8 mouse cellular contexts compared by ENCODE assay signal in genomic region chr17:27361362-27361761, GRCm38 (mm10).
DNase-seq lines count a peak whose midpoint lies in the region; ATAC-seq and TF ChIP-seq lines count a peak whose summit lies in the region.

No protein-coding gene starts in this region.

- H3K4me3 ChIP-seq in thymus, adult 2 months (ENCODE audit: control insufficient read depth, insufficient read depth, low read length): no peak overlapping the region

- TF ChIP-seq CTCF in thymus, adult 2 months (IDR thresholded peaks at IDR 0.05; ENCODE audit: borderline replicate concordance, control insufficient read depth, extremely low read depth, insufficient read depth, low read length, poor library complexity): no peak

- DNase-seq in heart, adult 9 months (ENCODE audit: low spot score in 2 of 2): peak; percentile 18 to 56
- no peak for DNase-seq in heart, postnatal 14 days
- DNase-seq in thymus, adult 2 months: peak; percentile 15
- DNase-seq in thymus, postnatal 36 days: no peak
- DNase-seq in heart, postnatal 10 days: peak; percentile 41 to 43
- DNase-seq in retina, adult 2 months (ENCODE audit: low read depth, low spot score): peak; percentile 6
- DNase-seq in spleen, postnatal 14 days (ENCODE audit: low spot score in 2 of 2): no peak

- peaks cover 68% of the 10 kb centered on the region for H3K4me1 ChIP-seq in thymus, adult 2 months (replicated peaks; ENCODE audit: control insufficient read depth, insufficient read depth, low read length)

- no peak for ATAC-seq in erythroblast, adult 5-6 weeks (replicated peaks; ENCODE audit: low FRiP score, poor library complexity, severe bottlenecking)

- no peak overlapping the region for H3K27ac ChIP-seq in thymus, adult 2 months (ENCODE audit: control insufficient read depth, insufficient read depth, low read length)

- 98% methylated on average over 2 of the region's 2 CpGs for WGBS in thymus, adult 2 months

- TF ChIP-seq POLR2A in thymus, adult 2 months (IDR thresholded peaks at IDR 0.05; ENCODE audit: control insufficient read depth, extremely low read depth, insufficient read depth, low read length, poor library complexity): no peak

- intact Hi-C loops in heart, postnatal 14 days (cut with DNase I): no loop called here
- intact Hi-C loops in heart, postnatal 10 days (cut with DNase I): no loop called here

- no peaks in the 10 kb centered on the region for H3K36me3 ChIP-seq in thymus, adult 2 months (ENCODE audit: control insufficient read depth, insufficient read depth, low read length)

- no peaks in the 10 kb centered on the region for H3K27me3 ChIP-seq in thymus, adult 2 months (ENCODE audit: control insufficient read depth, insufficient read depth, low read length)

Comparison
In these comparisons a context has a peak if more than half of its experiments do, and no peak if none do; other contexts are left out.
1. DNase-seq: peak in heart, adult 9 months (2 of 2), thymus, adult 2 months (single experiment), heart, postnatal 10 days (2 of 2) and retina, adult 2 months (single experiment); none in heart, postnatal 14 days (0 of 2), thymus, postnatal 36 days (0 of 2) and spleen, postnatal 14 days (0 of 2).